ENCODE assay signal across 7 mouse cellular contexts in genomic region chr11:88863071-88863903, GRCm38 (mm10). TPM values are rescaled to one million over a fixed set of nuclear protein-coding genes. Genes with fewer than 3 reads are reported as not detected.
DNase-seq lines count a peak whose midpoint lies in the region; ATAC-seq and TF ChIP-seq lines count a peak whose summit lies in the region.

No protein-coding gene starts in this region.

- peaks cover 24% of the 10 kb centered on the region for H3K27me3 ChIP-seq in forebrain, embryonic 10.5 days (ENCODE audit: poor library complexity, severe bottlenecking)
- H3K27me3 ChIP-seq in intestine, embryonic 15.5 days (replicated peaks): no peaks in the 10 kb centered on the region
- no peaks in the 10 kb centered on the region for H3K27me3 ChIP-seq in lung, postnatal 0 days (replicated peaks; ENCODE audit: insufficient read depth, low read length)

- peak overlapping the region; percentile 74 for H3K9ac ChIP-seq in intestine, embryonic 15.5 days
- H3K9ac ChIP-seq in lung, postnatal 0 days (replicated peaks; ENCODE audit: low read depth): peak overlapping the region; percentile 60

- H3K9me3 ChIP-seq in forebrain, embryonic 10.5 days: no peaks in the 10 kb centered on the region
- no peaks in the 10 kb centered on the region for H3K9me3 ChIP-seq in intestine, embryonic 15.5 days
- H3K9me3 ChIP-seq in lung, postnatal 0 days (ENCODE audit: low read length): no peaks in the 10 kb centered on the region

- peak overlapping the region; percentile 90 for H3K27ac ChIP-seq in forebrain, embryonic 10.5 days
- peak overlapping the region; percentile 72 for H3K27ac ChIP-seq in intestine, embryonic 15.5 days
- peak overlapping the region; percentile 58 for H3K27ac ChIP-seq in lung, postnatal 0 days (ENCODE audit: low read length)

- peak overlapping the region; percentile 92 for H3K4me2 ChIP-seq in intestine, embryonic 15.5 days (replicated peaks)
- H3K4me2 ChIP-seq in lung, postnatal 0 days (replicated peaks; ENCODE audit: low read depth, low read length): peak overlapping the region; percentile 99

- TF ChIP-seq EP300 in lung, postnatal 0 days (IDR thresholded peaks at IDR 0.05): no peak

- H3K4me1 ChIP-seq in forebrain, embryonic 10.5 days: peaks cover 38% of the 10 kb centered on the region
- peaks cover 27% of the 10 kb centered on the region; the same call in 1 of the 2 replicates for H3K4me1 ChIP-seq in intestine, embryonic 15.5 days (replicated peaks)
- H3K4me1 ChIP-seq in lung, postnatal 0 days (ENCODE audit: insufficient read depth, low read depth, low read length): peaks cover 10% of the 10 kb centered on the region; the same call in 1 of the 2 replicates

- H3K36me3 ChIP-seq in forebrain, embryonic 10.5 days (replicated peaks): no peaks in the 10 kb centered on the region; the same call in 1 of the 2 replicates
- H3K36me3 ChIP-seq in intestine, embryonic 15.5 days: no peaks in the 10 kb centered on the region
- H3K36me3 ChIP-seq in lung, postnatal 0 days (ENCODE audit: insufficient read depth, low read length): no peaks in the 10 kb centered on the region

- peak overlapping the region; percentile 73 for H3K4me3 ChIP-seq in forebrain, embryonic 10.5 days
- H3K4me3 ChIP-seq in intestine, embryonic 15.5 days (replicated peaks): peak overlapping the region; percentile 73
- H3K4me3 ChIP-seq in lung, postnatal 0 days (ENCODE audit: low read depth, low read length): peak overlapping the region; percentile 66

- ATAC-seq in intestine, embryonic 15.5 days: peak; percentile 22
- no peak for ATAC-seq in lung, postnatal 0 days
- no peak for ATAC-seq in erythroid progenitor cell, adult 5-6 weeks (replicated peaks; ENCODE audit: low FRiP score, poor library complexity, severe bottlenecking)

- WGBS in forebrain, embryonic 10.5 days: under 1% methylated on average over 32 of the region's 32 CpGs
- WGBS in intestine, embryonic 15.5 days: 2% methylated on average over 32 of the region's 32 CpGs
- WGBS in lung, postnatal 0 days: 1% methylated on average over 32 of the region's 32 CpGs

- no peak for TF ChIP-seq CTCF in lung, postnatal 0 days (IDR thresholded peaks at IDR 0.05)

- peak; percentile 34 for DNase-seq in 3T3-L1 (ENCODE audit: low read depth, low spot score)
- peak; percentile 6 to 12 for DNase-seq in B cell, adult 2 months
- DNase-seq in forebrain, embryonic 10.5 days (ENCODE audit: extremely low spot score, low spot score): no peak
- DNase-seq in lung, postnatal 0 days (ENCODE audit: low spot score): peak; percentile 14
- no peak for DNase-seq in Muller cell, postnatal 12 days (ENCODE audit: inconsistent ontology term)

RNA-seq across cellular contexts. Expression of gene Akap1, which starts 1.1 kb away (rescaled TPM):
- polyA plus RNA-seq in forebrain, embryonic 10.5 days (2016; fragmentation: Nextera tagmentation; extraction: Ambion mirVana): 16.6 and 19.2 TPM in 2 replicates
- polyA plus RNA-seq in intestine, embryonic 15.5 days (2015; fragmentation: Nextera tagmentation; extraction: Ambion mirVana): 27.8 and 28.3 TPM in 2 replicates
- polyA plus RNA-seq in lung, postnatal 0 days (2015; fragmentation: Nextera tagmentation; extraction: Ambion mirVana): 12.6 and 13.5 TPM in 2 replicates
- total RNA-seq in erythroid progenitor cell, adult 5-6 weeks (2015; ENCODE audit: low replicate concordance): 0.42 TPM in 1 of 2 replicates, not detected in the other
- 3.3 and 7.1 TPM in 2 replicates for total RNA-seq in erythroid progenitor cell, adult 5-6 weeks (2017; ENCODE audit: low replicate concordance)

Comparison
In these comparisons a context has a peak if more than half of its experiments do, and no peak if none do; other contexts are left out.
1. DNase-seq: peak in 3T3-L1 (single experiment), B cell, adult 2 months (2 of 2) and lung, postnatal 0 days (single experiment); none in forebrain, embryonic 10.5 days (single experiment) and Muller cell, postnatal 12 days (single experiment).
2. Peak in every context shown above with its lines, with median percentiles within 50 percentile points of each other: H3K27ac ChIP-seq and H3K4me3 ChIP-seq.